Mouse (Mus musculus): ENCODE data around the gene Hspb7. TPM values are rescaled to one million over a fixed set of nuclear protein-coding genes. Genes with fewer than 3 reads are reported as not detected.

Gene Hspb7
- polyA plus RNA-seq, 1 experiment from 2014 or later: 0.45 TPM

- Histone ChIP-seq H3K27ac (replicated peaks; ENCODE audit: low read depth, low read length) (peak within 1 kb of the TSS; percentile 82), H3K27me3 (ENCODE audit: control insufficient read depth, insufficient read depth, low read length) (no peaks in the 10 kb centered on the region), H3K4me3 (ENCODE audit: low read depth, low read length) (peak within 1 kb of the TSS; percentile 100), H3K9me3 (replicated peaks; ENCODE audit: control insufficient read depth, low read length) (no peaks in the 10 kb centered on the region), H3K36me3 (replicated peaks; ENCODE audit: control insufficient read depth, insufficient read depth, low read depth, low read length) (peaks cover 3% of the 10 kb centered on the region), H3K4me1 (ENCODE audit: control insufficient read depth, insufficient read depth, low read length) (peaks cover 2% of the 10 kb centered on the region; the same call in 1 of the 2 replicates), H3K4me2 (ENCODE audit: low read depth, low read length) (peak within 1 kb of the TSS; percentile 81), H3K9ac (replicated peaks; ENCODE audit: low read length) (peak within 1 kb of the TSS; percentile 98)
- WGBS: under 1% methylated on average over 66 of the region's 102 CpGs
- peak; percentile 95 for DNase-seq (ENCODE audit: low spot score)
- ATAC-seq (replicated peaks; ENCODE audit: insufficient number of reproducible peaks, low FRiP score, low TSS enrichment, low read depth): peak; percentile 80
Observed at GRCm38 (mm10) chr4:141444451-141445327, 24.1 kb downstream of the Hspb7 start, which contains the start of gene Zbtb17. Gene Zbtb17 (plus strand): TSS chr4:141444654.

GRCm38 (mm10) chr4:141445328-141445720 lies 24.7 kb downstream of the Hspb7 start:
- no peak overlapping the region for H3K27ac ChIP-seq (replicated peaks; ENCODE audit: low read depth, low read length)
- H3K9me3 ChIP-seq (replicated peaks; ENCODE audit: control insufficient read depth, low read length): no peaks in the 10 kb centered on the region
- peak; percentile 20 for DNase-seq (ENCODE audit: low spot score)
- H3K27me3 ChIP-seq (ENCODE audit: control insufficient read depth, insufficient read depth, low read length): no peaks in the 10 kb centered on the region
- peak overlapping the region; percentile 100 for H3K4me3 ChIP-seq (ENCODE audit: low read depth, low read length)
- H3K4me1 ChIP-seq (ENCODE audit: control insufficient read depth, insufficient read depth, low read length): peaks cover 2% of the 10 kb centered on the region; the same call in 1 of the 2 replicates
- ATAC-seq (replicated peaks; ENCODE audit: insufficient number of reproducible peaks, low FRiP score, low TSS enrichment, low read depth): no peak
- peaks cover 4% of the 10 kb centered on the region for H3K36me3 ChIP-seq (replicated peaks; ENCODE audit: control insufficient read depth, insufficient read depth, low read depth, low read length)
- H3K9ac ChIP-seq (replicated peaks; ENCODE audit: low read length): peak overlapping the region; percentile 98
- H3K4me2 ChIP-seq (ENCODE audit: low read depth, low read length): peak overlapping the region; percentile 81
- 16% methylated on average over 14 of the region's 14 CpGs for WGBS

- no peak for ATAC-seq (replicated peaks; ENCODE audit: insufficient number of reproducible peaks, low FRiP score, low TSS enrichment, low read depth)
- 74% methylated on average over 7 of the region's 7 CpGs for WGBS
- no peak overlapping the region for H3K4me3 ChIP-seq (ENCODE audit: low read depth, low read length)
- peaks cover 2% of the 10 kb centered on the region; the same call in 1 of the 2 replicates for H3K4me1 ChIP-seq (ENCODE audit: control insufficient read depth, insufficient read depth, low read length)
- no peak overlapping the region for H3K4me2 ChIP-seq (ENCODE audit: low read depth, low read length)
- no peaks in the 10 kb centered on the region for H3K27me3 ChIP-seq (ENCODE audit: control insufficient read depth, insufficient read depth, low read length)
- peaks cover 5% of the 10 kb centered on the region for H3K36me3 ChIP-seq (replicated peaks; ENCODE audit: control insufficient read depth, insufficient read depth, low read depth, low read length)
- no peak for DNase-seq (ENCODE audit: low spot score)
- no peak overlapping the region for H3K27ac ChIP-seq (replicated peaks; ENCODE audit: low read depth, low read length)
- H3K9ac ChIP-seq (replicated peaks; ENCODE audit: low read length): no peak overlapping the region
- no peaks in the 10 kb centered on the region for H3K9me3 ChIP-seq (replicated peaks; ENCODE audit: control insufficient read depth, low read length)
Observed at GRCm38 (mm10) chr4:141446211-141446610, 25.6 kb downstream of the Hspb7 start.

GRCm38 (mm10) chr4:141451251-141451650 lies 30.7 kb downstream of the Hspb7 start:
- 78% methylated on average over 2 of the region's 2 CpGs for WGBS
- Histone ChIP-seq H3K4me2 (ENCODE audit: low read depth, low read length) (no peak overlapping the region), H3K27ac (replicated peaks; ENCODE audit: low read depth, low read length) (no peak overlapping the region), H3K9me3 (replicated peaks; ENCODE audit: control insufficient read depth, low read length) (no peaks in the 10 kb centered on the region), H3K4me3 (ENCODE audit: low read depth, low read length) (no peak overlapping the region), H3K36me3 (replicated peaks; ENCODE audit: control insufficient read depth, insufficient read depth, low read depth, low read length) (peaks cover 5% of the 10 kb centered on the region), H3K9ac (replicated peaks; ENCODE audit: low read length) (no peak overlapping the region), H3K4me1 (ENCODE audit: control insufficient read depth, insufficient read depth, low read length) (no peaks in the 10 kb centered on the region), H3K27me3 (ENCODE audit: control insufficient read depth, insufficient read depth, low read length) (no peaks in the 10 kb centered on the region)
- ATAC-seq (replicated peaks; ENCODE audit: insufficient number of reproducible peaks, low FRiP score, low TSS enrichment, low read depth) (no peak), DNase-seq (ENCODE audit: low spot score) (no peak)

- 94% methylated on average over 9 of the region's 9 CpGs for WGBS
- Histone ChIP-seq H3K27me3 (ENCODE audit: control insufficient read depth, insufficient read depth, low read length) (no peaks in the 10 kb centered on the region), H3K4me2 (ENCODE audit: low read depth, low read length) (no peak overlapping the region), H3K27ac (replicated peaks; ENCODE audit: low read depth, low read length) (no peak overlapping the region), H3K9ac (replicated peaks; ENCODE audit: low read length) (no peak overlapping the region), H3K36me3 (replicated peaks; ENCODE audit: control insufficient read depth, insufficient read depth, low read depth, low read length) (peaks cover 5% of the 10 kb centered on the region), H3K4me3 (ENCODE audit: low read depth, low read length) (no peak overlapping the region), H3K4me1 (ENCODE audit: control insufficient read depth, insufficient read depth, low read length) (no peaks in the 10 kb centered on the region), H3K9me3 (replicated peaks; ENCODE audit: control insufficient read depth, low read length) (no peaks in the 10 kb centered on the region)
- no peak for DNase-seq (ENCODE audit: low spot score)
- no peak for ATAC-seq (replicated peaks; ENCODE audit: insufficient number of reproducible peaks, low FRiP score, low TSS enrichment, low read depth)
Observed at GRCm38 (mm10) chr4:141451916-141452450, 31.4 kb downstream of the Hspb7 start.

GRCm38 (mm10) chr4:141454581-141455350 lies 34.2 kb downstream of the Hspb7 start:
- WGBS: 79% methylated on average over 14 of the region's 14 CpGs
- no peak overlapping the region for H3K27ac ChIP-seq (replicated peaks; ENCODE audit: low read depth, low read length)
- ATAC-seq (replicated peaks; ENCODE audit: insufficient number of reproducible peaks, low FRiP score, low TSS enrichment, low read depth): no peak
- peaks cover 2% of the 10 kb centered on the region; the same call in 1 of the 2 replicates for H3K36me3 ChIP-seq (replicated peaks; ENCODE audit: control insufficient read depth, insufficient read depth, low read depth, low read length)
- no peak overlapping the region for H3K4me3 ChIP-seq (ENCODE audit: low read depth, low read length)
- no peak overlapping the region for H3K4me2 ChIP-seq (ENCODE audit: low read depth, low read length)
- DNase-seq (ENCODE audit: low spot score): no peak
- no peaks in the 10 kb centered on the region for H3K9me3 ChIP-seq (replicated peaks; ENCODE audit: control insufficient read depth, low read length)
- no peak overlapping the region for H3K9ac ChIP-seq (replicated peaks; ENCODE audit: low read length)
- H3K27me3 ChIP-seq (ENCODE audit: control insufficient read depth, insufficient read depth, low read length): no peaks in the 10 kb centered on the region
- H3K4me1 ChIP-seq (ENCODE audit: control insufficient read depth, insufficient read depth, low read length): peaks cover 3% of the 10 kb centered on the region

GRCm38 (mm10) chr4:141455526-141455925 lies 34.9 kb downstream of the Hspb7 start:
- ATAC-seq (replicated peaks; ENCODE audit: insufficient number of reproducible peaks, low FRiP score, low TSS enrichment, low read depth) (no peak), DNase-seq (ENCODE audit: low spot score) (no peak)
- Histone ChIP-seq H3K9me3 (replicated peaks; ENCODE audit: control insufficient read depth, low read length) (no peaks in the 10 kb centered on the region), H3K27me3 (ENCODE audit: control insufficient read depth, insufficient read depth, low read length) (no peaks in the 10 kb centered on the region), H3K4me2 (ENCODE audit: low read depth, low read length) (no peak overlapping the region), H3K36me3 (replicated peaks; ENCODE audit: control insufficient read depth, insufficient read depth, low read depth, low read length) (no peaks in the 10 kb centered on the region; the same call in 1 of the 2 replicates), H3K9ac (replicated peaks; ENCODE audit: low read length) (no peak overlapping the region), H3K4me1 (ENCODE audit: control insufficient read depth, insufficient read depth, low read length) (peaks cover 3% of the 10 kb centered on the region), H3K27ac (replicated peaks; ENCODE audit: low read depth, low read length) (no peak overlapping the region), H3K4me3 (ENCODE audit: low read depth, low read length) (no peak overlapping the region)
- 70% methylated on average over 4 of the region's 4 CpGs for WGBS

All from embryonic facial prominence, embryonic 11.5 days (tissue).